Mouse (Mus musculus) bone marrow, adult 2 months (tissue): ENCODE measurements around the gene Phldb3.

ENCODE experiments used
- CTCF ChIP-seq: fragments of 200-500 bp; IDR thresholded peaks from 2 replicates; pipeline ENCODE4 v1.5.1; 2011; ENCODE audit warnings: low read length, control low read depth; ENCODE audit not compliant: control insufficient read depth, insufficient read depth
- POLR2A ChIP-seq: fragments of 200-500 bp; IDR thresholded peaks from 2 replicates; pipeline ENCODE4 v1.6.1; 2011; ENCODE audit warnings: low read depth, mild to moderate bottlenecking, control low read depth, low read length, borderline replicate concordance; ENCODE audit not compliant: control insufficient read depth

- TF ChIP-seq CTCF, result no peak
- TF ChIP-seq POLR2A, result no peak
These were observed 25.7 kb upstream of the Phldb3 start for GRCm38 (mm10) chr7:24584876-24585275.
